Mouse (Mus musculus): ENCODE data around the gene Agbl2. TPM values are rescaled to one million over a fixed set of nuclear protein-coding genes. Genes with fewer than 3 reads are reported as not detected.

Gene Agbl2
- polyA plus RNA-seq, 1 experiment from 2014 or later, result 1.3 TPM

DNA sequence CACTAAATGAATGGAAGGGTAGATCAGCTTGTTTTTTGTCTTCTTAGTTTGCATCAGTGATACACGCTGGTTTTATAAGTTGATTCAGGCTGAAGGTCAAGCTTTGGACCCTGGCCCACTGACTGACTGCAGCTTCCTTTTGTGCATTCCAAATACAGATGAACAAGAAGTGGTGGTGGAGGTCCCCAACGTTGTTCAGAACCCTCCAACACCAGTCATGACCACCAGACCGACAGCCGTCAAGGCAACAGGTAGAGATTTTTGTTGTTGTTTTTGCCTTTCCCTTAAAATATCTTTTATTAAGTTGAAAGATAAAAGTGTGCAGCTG lies 36.0 kb upstream of the Agbl2 start:
- no peaks in the 10 kb centered on the region for H3K27me3 ChIP-seq (ENCODE audit: control insufficient read depth, insufficient read depth, low read length)
- peaks cover 3% of the 10 kb centered on the region; the same call in 1 of the 2 replicates for H3K4me1 ChIP-seq (replicated peaks; ENCODE audit: control insufficient read depth, insufficient read depth, low read length)
- peak overlapping the region; percentile 78 for H3K4me2 ChIP-seq (replicated peaks; ENCODE audit: low read depth, low read length)
- 21% methylated on average over 4 of the region's 4 CpGs for WGBS
- H3K27ac ChIP-seq (ENCODE audit: low read depth, low read length), result no peak overlapping the region
- H3K9ac ChIP-seq (ENCODE audit: low read depth, low read length), result peak overlapping the region; percentile 98
- DNase-seq (ENCODE audit: low spot score), result peak; percentile 30
- no peak for ATAC-seq (ENCODE audit: low FRiP score)
- H3K9me3 ChIP-seq (ENCODE audit: control insufficient read depth, low read length), result no peaks in the 10 kb centered on the region
- H3K4me3 ChIP-seq (ENCODE audit: low read depth, low read length), result peak overlapping the region; percentile 93
- 0 out of 2 replicates have a peak, but pooled peaks cover 8% of the 10 kb centered on the region for H3K36me3 ChIP-seq (ENCODE audit: control insufficient read depth, insufficient read depth, low read length)

DNA sequence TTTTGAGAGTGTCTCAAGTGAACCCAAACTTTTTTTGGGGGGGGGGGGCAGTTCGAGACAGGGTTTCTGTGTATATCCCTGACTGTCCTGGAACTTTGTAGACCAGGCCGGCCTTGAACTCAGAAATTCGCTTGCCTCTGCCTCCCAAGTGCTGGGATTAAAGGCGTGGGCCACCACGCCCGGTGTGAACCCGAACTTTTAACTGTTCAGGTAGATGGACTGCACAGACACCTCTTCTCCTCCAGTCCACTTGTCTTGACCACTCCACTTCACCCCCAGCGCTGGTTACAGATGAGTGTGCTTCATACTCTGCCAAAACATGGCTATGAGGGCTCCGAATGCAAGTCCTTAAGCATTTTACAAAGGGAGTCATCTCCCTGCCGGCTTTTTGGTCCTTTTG lies 35.4 kb upstream of the Agbl2 start:
- no peak for DNase-seq (ENCODE audit: low spot score)
- no peak overlapping the region for H3K27ac ChIP-seq (ENCODE audit: low read depth, low read length)
- no peak for ATAC-seq (ENCODE audit: low FRiP score)
- no peaks in the 10 kb centered on the region for H3K27me3 ChIP-seq (ENCODE audit: control insufficient read depth, insufficient read depth, low read length)
- peak overlapping the region; percentile 78 for H3K4me2 ChIP-seq (replicated peaks; ENCODE audit: low read depth, low read length)
- H3K4me3 ChIP-seq (ENCODE audit: low read depth, low read length), result peak overlapping the region; percentile 93
- H3K9ac ChIP-seq (ENCODE audit: low read depth, low read length), result no peak overlapping the region
- no peaks in the 10 kb centered on the region for H3K9me3 ChIP-seq (ENCODE audit: control insufficient read depth, low read length)
- H3K36me3 ChIP-seq (ENCODE audit: control insufficient read depth, insufficient read depth, low read length), result 0 out of 2 replicates have a peak, but pooled peaks cover 8% of the 10 kb centered on the region
- H3K4me1 ChIP-seq (replicated peaks; ENCODE audit: control insufficient read depth, insufficient read depth, low read length), result peaks cover 3% of the 10 kb centered on the region; the same call in 1 of the 2 replicates
- 97% methylated on average over 10 of the region's 10 CpGs for WGBS

DNA sequence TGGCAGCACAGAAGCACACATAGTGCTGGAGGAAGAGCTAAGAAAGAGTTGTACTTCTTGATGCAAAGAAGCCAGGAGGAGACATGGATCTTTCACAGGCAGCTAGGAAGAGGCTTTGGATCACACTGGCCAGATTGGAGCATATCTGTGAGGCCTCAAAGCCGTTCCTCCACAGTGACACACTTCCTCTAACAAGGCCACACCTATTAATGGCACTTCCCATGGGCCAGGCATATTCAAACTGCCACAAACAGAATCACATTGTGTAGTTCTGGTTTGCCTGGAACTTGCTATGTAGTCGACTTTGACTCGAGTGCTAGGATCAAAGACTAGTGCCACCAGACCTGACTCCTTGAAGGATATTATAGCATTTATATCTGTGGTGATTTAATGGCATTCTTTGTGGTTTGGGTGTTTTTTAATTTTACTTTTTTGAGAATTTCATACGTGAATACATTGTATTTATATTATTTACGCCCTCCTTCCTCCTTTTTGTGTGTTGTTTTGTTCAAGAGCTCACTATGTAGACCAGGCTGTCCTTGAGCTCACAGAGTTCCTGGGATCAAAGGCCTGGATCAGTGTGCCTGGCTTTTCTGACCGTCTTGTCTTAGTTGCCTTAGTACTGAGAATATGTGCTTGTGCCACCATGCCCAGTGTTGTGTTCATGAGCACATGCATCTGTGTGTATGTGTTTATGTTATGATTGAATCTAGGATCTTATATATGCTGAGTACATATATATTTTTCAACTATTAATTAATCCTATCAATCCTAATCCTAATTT lies 32.7 kb upstream of the Agbl2 start:
- 86% methylated on average over 6 of the region's 6 CpGs for WGBS
- no peak overlapping the region for H3K27ac ChIP-seq (ENCODE audit: low read depth, low read length)
- ATAC-seq (ENCODE audit: low FRiP score), result no peak
- H3K9ac ChIP-seq (ENCODE audit: low read depth, low read length), result no peak overlapping the region
- H3K9me3 ChIP-seq (ENCODE audit: control insufficient read depth, low read length), result no peaks in the 10 kb centered on the region
- H3K36me3 ChIP-seq (ENCODE audit: control insufficient read depth, insufficient read depth, low read length), result 0 out of 2 replicates have a peak, but pooled peaks cover 8% of the 10 kb centered on the region
- no peaks in the 10 kb centered on the region for H3K27me3 ChIP-seq (ENCODE audit: control insufficient read depth, insufficient read depth, low read length)
- no peak for DNase-seq (ENCODE audit: low spot score)
- no peak overlapping the region for H3K4me2 ChIP-seq (replicated peaks; ENCODE audit: low read depth, low read length)
- H3K4me3 ChIP-seq (ENCODE audit: low read depth, low read length), result no peak overlapping the region
- peaks cover 3% of the 10 kb centered on the region; the same call in 1 of the 2 replicates for H3K4me1 ChIP-seq (replicated peaks; ENCODE audit: control insufficient read depth, insufficient read depth, low read length)

DNA sequence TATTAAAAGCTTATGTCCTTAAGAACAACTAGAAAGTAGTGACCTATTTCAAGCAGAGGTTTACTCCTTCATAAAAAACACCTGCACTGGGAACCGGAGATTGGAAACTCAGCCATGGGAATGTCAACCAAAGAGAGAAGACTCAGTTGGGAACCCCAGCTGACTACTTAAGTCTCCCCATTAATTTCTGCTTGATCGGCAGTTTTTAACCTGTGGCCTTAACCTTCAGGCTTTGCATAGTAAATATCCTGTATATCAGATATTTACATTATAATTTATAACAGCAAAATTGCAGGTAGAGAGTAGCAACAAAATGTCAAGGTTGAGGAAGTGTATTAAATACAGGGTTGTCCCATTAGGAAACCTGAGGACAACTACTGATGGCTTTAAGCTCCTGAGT lies 29.0 kb upstream of the Agbl2 start:
- H3K27ac ChIP-seq (ENCODE audit: low read depth, low read length), result no peak overlapping the region
- no peak for ATAC-seq (ENCODE audit: low FRiP score)
- H3K36me3 ChIP-seq (ENCODE audit: control insufficient read depth, insufficient read depth, low read length), result 0 out of 2 replicates have a peak, but pooled peaks cover 8% of the 10 kb centered on the region
- H3K4me2 ChIP-seq (replicated peaks; ENCODE audit: low read depth, low read length), result no peak overlapping the region
- no peaks in the 10 kb centered on the region for H3K9me3 ChIP-seq (ENCODE audit: control insufficient read depth, low read length)
- no peak overlapping the region for H3K4me3 ChIP-seq (ENCODE audit: low read depth, low read length)
- no peak overlapping the region for H3K9ac ChIP-seq (ENCODE audit: low read depth, low read length)
- H3K4me1 ChIP-seq (replicated peaks; ENCODE audit: control insufficient read depth, insufficient read depth, low read length), result no peaks in the 10 kb centered on the region
- WGBS, result 93% methylated on average over 2 of the region's 2 CpGs
- no peak for DNase-seq (ENCODE audit: low spot score)
- H3K27me3 ChIP-seq (ENCODE audit: control insufficient read depth, insufficient read depth, low read length), result no peaks in the 10 kb centered on the region

DNA sequence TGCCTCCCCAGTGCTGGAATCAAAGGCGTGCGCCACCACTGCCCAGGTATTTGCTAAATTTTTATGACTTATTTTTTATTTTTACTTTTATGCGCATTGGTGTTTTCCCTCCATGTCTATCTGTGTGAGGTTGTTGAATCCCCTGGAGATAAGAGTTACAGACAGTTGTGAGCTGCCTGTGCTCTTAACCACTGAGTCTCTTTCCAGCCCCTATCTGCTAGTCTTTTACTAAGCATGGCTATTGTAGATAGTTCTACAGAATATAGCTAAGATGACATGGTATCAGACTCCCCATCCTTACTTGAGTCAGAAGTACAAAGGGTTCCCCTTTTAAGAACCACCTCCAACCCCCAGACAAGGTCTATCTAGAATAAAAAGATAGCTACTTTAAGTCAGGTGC lies 28.3 kb upstream of the Agbl2 start:
- Histone ChIP-seq H3K4me2 (replicated peaks; ENCODE audit: low read depth, low read length) (no peak overlapping the region), H3K36me3 (ENCODE audit: control insufficient read depth, insufficient read depth, low read length) (0 out of 2 replicates have a peak, but pooled peaks cover 8% of the 10 kb centered on the region), H3K27ac (ENCODE audit: low read depth, low read length) (no peak overlapping the region), H3K4me1 (replicated peaks; ENCODE audit: control insufficient read depth, insufficient read depth, low read length) (no peaks in the 10 kb centered on the region), H3K9me3 (ENCODE audit: control insufficient read depth, low read length) (no peaks in the 10 kb centered on the region), H3K4me3 (ENCODE audit: low read depth, low read length) (no peak overlapping the region), H3K27me3 (ENCODE audit: control insufficient read depth, insufficient read depth, low read length) (no peaks in the 10 kb centered on the region), H3K9ac (ENCODE audit: low read depth, low read length) (no peak overlapping the region)
- ATAC-seq (ENCODE audit: low FRiP score), result no peak
- WGBS, result 99% methylated on average over 3 of the region's 3 CpGs
- no peak for DNase-seq (ENCODE audit: low spot score)

DNA sequence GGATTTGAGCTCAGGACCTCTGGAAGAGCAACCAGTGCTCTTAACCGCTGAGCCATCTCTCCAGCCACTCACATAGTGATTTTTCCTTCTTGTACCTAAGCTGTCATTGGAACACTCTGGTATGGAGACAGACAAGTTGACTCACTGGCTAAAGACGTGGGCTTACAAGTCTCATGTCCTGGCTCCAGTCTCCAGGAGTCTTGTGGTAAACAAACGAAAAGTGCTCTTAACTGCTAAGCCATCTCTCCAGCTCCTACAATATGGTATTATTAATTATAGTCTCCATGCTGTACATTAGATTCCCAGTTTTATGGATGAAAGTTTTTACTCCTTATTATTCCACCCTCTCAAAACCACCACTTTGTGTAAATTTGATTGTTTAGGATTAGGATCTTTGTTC lies 17.4 kb upstream of the Agbl2 start:
- Histone ChIP-seq H3K27me3 (ENCODE audit: control insufficient read depth, insufficient read depth, low read length) (no peaks in the 10 kb centered on the region), H3K9ac (ENCODE audit: low read depth, low read length) (no peak overlapping the region), H3K4me2 (replicated peaks; ENCODE audit: low read depth, low read length) (no peak overlapping the region), H3K4me1 (replicated peaks; ENCODE audit: control insufficient read depth, insufficient read depth, low read length) (no peaks in the 10 kb centered on the region), H3K9me3 (ENCODE audit: control insufficient read depth, low read length) (no peaks in the 10 kb centered on the region), H3K27ac (ENCODE audit: low read depth, low read length) (no peak overlapping the region), H3K4me3 (ENCODE audit: low read depth, low read length) (no peak overlapping the region), H3K36me3 (ENCODE audit: control insufficient read depth, insufficient read depth, low read length) (peaks cover 21% of the 10 kb centered on the region)
- WGBS, result 90% methylated on average over 3 of the region's 3 CpGs
- ATAC-seq (ENCODE audit: low FRiP score) (no peak), DNase-seq (ENCODE audit: low spot score) (no peak)

DNA sequence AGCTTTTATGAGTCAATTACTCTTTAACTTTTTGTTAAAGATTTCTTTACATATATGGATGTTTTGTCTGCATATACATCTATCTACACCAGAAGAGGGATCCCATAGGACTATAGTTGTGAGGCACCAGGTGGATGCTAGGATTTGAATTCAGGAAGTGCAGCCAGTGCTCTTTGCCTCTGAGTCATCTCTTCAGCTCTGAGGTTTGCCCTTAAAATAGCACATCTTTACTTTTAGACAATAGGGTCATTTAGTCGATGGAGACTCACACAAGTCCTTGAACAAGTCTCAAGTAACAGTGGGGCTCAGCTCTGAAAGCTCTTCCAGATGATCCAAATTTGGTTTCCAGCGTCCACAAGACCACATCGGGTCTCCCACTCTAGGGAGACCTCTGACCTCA lies 1.2 kb upstream of the Agbl2 start:
- Histone ChIP-seq H3K36me3 (ENCODE audit: control insufficient read depth, insufficient read depth, low read length) (peaks cover 13% of the 10 kb centered on the region; the same call in 1 of the 2 replicates), H3K9ac (ENCODE audit: low read depth, low read length) (no peak overlapping the region), H3K4me2 (replicated peaks; ENCODE audit: low read depth, low read length) (no peak overlapping the region), H3K4me3 (ENCODE audit: low read depth, low read length) (no peak overlapping the region), H3K9me3 (ENCODE audit: control insufficient read depth, low read length) (no peaks in the 10 kb centered on the region), H3K4me1 (replicated peaks; ENCODE audit: control insufficient read depth, insufficient read depth, low read length) (peaks cover 2% of the 10 kb centered on the region; the same call in 1 of the 2 replicates), H3K27ac (ENCODE audit: low read depth, low read length) (no peak overlapping the region), H3K27me3 (ENCODE audit: control insufficient read depth, insufficient read depth, low read length) (no peaks in the 10 kb centered on the region)
- DNase-seq (ENCODE audit: low spot score), result no peak
- WGBS, result 38% methylated on average over 3 of the region's 3 CpGs
- no peak for ATAC-seq (ENCODE audit: low FRiP score)

DNA sequence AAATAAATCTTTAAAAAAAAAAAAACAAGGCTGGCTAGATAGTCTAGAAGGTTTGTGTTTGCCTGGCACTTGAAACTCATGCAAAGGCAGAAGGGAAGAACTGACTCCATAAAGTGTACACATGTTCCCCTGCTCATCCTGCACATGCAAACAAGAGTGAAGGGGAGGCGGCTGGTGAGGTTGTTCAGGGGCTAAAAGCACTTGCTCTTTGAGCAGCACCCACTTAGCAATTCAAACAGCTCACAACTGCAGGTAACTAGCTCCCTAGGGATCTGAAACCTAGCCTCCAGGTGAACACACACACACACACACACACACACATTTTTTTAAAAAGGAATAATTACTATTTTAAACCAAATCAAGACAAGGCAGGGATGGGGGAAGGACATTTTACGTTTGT lies 589 bp upstream of the Agbl2 start:
- DNase-seq (ENCODE audit: low spot score) (no peak), ATAC-seq (ENCODE audit: low FRiP score) (no peak)
- Histone ChIP-seq H3K27me3 (ENCODE audit: control insufficient read depth, insufficient read depth, low read length) (no peaks in the 10 kb centered on the region), H3K9me3 (ENCODE audit: control insufficient read depth, low read length) (no peaks in the 10 kb centered on the region), H3K4me2 (replicated peaks; ENCODE audit: low read depth, low read length) (no peak overlapping the region), H3K9ac (ENCODE audit: low read depth, low read length) (no peak overlapping the region), H3K36me3 (ENCODE audit: control insufficient read depth, insufficient read depth, low read length) (peaks cover 13% of the 10 kb centered on the region; the same call in 1 of the 2 replicates), H3K27ac (ENCODE audit: low read depth, low read length) (no peak overlapping the region), H3K4me1 (replicated peaks; ENCODE audit: control insufficient read depth, insufficient read depth, low read length) (peaks cover 2% of the 10 kb centered on the region; the same call in 1 of the 2 replicates), H3K4me3 (ENCODE audit: low read depth, low read length) (no peak overlapping the region)
- WGBS, result 41% methylated on average over 2 of the region's 2 CpGs

Data from hindbrain, embryonic 11.5 days (tissue).